1 mouse cellular context compared by ENCODE assay signal in genomic region chr13:75368249-75368800, GRCm38 (mm10).
TF ChIP-seq lines count a peak whose summit lies in the region.

No protein-coding gene starts in this region.

TF ChIP-seq in CH12.LX, 34 proteins besides CTCF, POLR2A, EP300 and RAD21 (continued from another document):
- no peak for TF ChIP-seq TBP (conservative IDR thresholded peaks at IDR 0.05; ENCODE audit: low read depth, low read length)
